Mouse (Mus musculus) bone marrow macrophage, adult 2 months (primary cell): Measurements from ENCODE around the gene Nemp2.

ENCODE experiments used
- CTCF ChIP-seq: IDR thresholded peaks from 2 replicates; pipeline ENCODE4 v1.5.1; 2012; ENCODE audit warnings: low read depth, mild to moderate bottlenecking, low read length, moderate library complexity
- POLR2A ChIP-seq: IDR thresholded peaks from 2 replicates; pipeline ENCODE4 v1.6.1; 2012; ENCODE audit warnings: mild to moderate bottlenecking, low read depth, low read length, borderline replicate concordance

DNA sequence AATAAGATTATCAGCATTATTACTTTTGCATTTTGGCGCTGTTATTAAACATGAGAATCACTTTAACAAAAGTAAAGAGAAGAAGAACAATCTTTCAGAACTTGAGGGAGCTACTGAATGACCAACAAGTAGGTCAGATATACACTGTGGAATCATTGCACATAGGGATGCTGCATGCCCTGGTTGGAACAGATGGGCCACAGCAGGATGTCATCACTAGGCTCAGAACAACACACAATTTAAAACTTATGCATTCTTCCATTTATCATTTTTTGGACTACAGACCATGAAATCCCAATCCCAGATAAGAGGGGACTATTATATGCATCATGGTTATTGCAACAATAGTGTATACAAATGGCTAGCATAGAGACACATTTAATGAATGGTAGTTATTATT is 47.6 kb upstream of the Nemp2 start:
- no peak for TF ChIP-seq POLR2A
- no peak for TF ChIP-seq CTCF
